Mouse (Mus musculus): ENCODE results near the gene Tmbim7. TPM values are rescaled to one million over a fixed set of nuclear protein-coding genes. Genes with fewer than 3 reads are reported as not detected.
"Not testable (repeated sequence)": the region's sequence is repeated elsewhere in the genome, so short reads cannot be mapped to it uniquely, and the experiment has no call there.

The Tmbim7 gene
- polyA plus RNA-seq, 1 experiment: not detected

GRCm38 (mm10) chr5:3635286-3635685, 15.7 kb upstream of the Tmbim7 start:
- no peaks in the 10 kb centered on the region for H3K9me3 ChIP-seq
- H3K4me1 ChIP-seq: peaks cover 24% of the 10 kb centered on the region
- no peak overlapping the region for H3K4me3 ChIP-seq (replicated peaks)
- H3K36me3 ChIP-seq (replicated peaks; ENCODE audit: low read length): peaks cover 72% of the 10 kb centered on the region
- TF ChIP-seq FLI1 (IDR thresholded peaks at IDR 0.05; ENCODE audit: low read length): no peak
- TF ChIP-seq GATA1 (IDR thresholded peaks at IDR 0.05; ENCODE audit: borderline replicate concordance, low read length): no peak
- H3K27me3 ChIP-seq (replicated peaks): no peaks in the 10 kb centered on the region

DNA sequence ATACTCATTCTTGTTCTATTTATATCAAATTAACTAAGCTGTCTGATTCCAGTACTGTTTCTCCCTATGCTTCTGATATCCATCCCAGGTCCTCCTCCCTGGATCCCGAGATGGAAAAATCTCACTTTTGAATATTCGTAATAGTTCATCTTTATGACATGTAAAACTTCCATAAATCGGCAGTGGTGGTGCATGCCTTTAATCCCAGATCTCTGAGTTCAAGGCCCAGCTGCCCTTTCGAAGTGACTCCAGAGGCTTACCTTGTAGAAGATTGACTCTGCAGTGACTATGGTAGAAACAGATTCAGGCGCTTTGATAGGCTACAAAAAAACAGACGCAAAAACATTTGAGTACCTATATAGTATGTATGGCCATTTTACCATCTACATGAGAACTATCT, 6.4 kb upstream of the Tmbim7 start:
- Histone ChIP-seq H3K9me3 (no peaks in the 10 kb centered on the region), H3K36me3 (replicated peaks; ENCODE audit: low read length) (peaks cover 58% of the 10 kb centered on the region), H3K4me1 (peaks cover 63% of the 10 kb centered on the region), H3K4me3 (replicated peaks) (no peak overlapping the region), H3K27me3 (replicated peaks) (no peaks in the 10 kb centered on the region)
- no peak for TF ChIP-seq FLI1 (IDR thresholded peaks at IDR 0.05; ENCODE audit: low read length)
- TF ChIP-seq GATA1 (IDR thresholded peaks at IDR 0.05; ENCODE audit: borderline replicate concordance, low read length): no peak

DNA sequence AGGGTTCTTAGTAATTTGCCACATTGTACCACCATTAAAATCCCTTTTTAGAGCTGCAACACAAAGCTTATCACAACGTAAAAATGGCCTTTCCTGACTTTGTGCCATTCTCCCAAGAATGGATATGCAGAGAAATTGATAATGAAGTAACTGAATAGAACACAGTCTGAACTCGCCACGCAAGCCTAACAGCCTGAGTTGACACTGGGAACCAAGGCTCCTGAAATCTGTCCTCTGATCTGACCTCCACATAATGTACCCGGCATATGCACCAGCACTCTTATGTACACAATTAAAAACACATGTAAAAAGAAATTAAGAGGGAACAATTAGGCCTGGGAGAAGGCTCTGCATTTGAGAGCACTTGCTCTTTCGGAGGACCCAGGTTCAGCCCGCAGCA, 5.7 kb upstream of the Tmbim7 start:
- TF ChIP-seq FLI1 (IDR thresholded peaks at IDR 0.05; ENCODE audit: low read length) (no peak), GATA1 (IDR thresholded peaks at IDR 0.05; ENCODE audit: borderline replicate concordance, low read length) (no peak)
- H3K36me3 ChIP-seq (replicated peaks; ENCODE audit: low read length): peaks cover 56% of the 10 kb centered on the region
- H3K4me3 ChIP-seq (replicated peaks): peak overlapping the region; percentile 76
- peaks cover 70% of the 10 kb centered on the region for H3K4me1 ChIP-seq
- no peaks in the 10 kb centered on the region for H3K27me3 ChIP-seq (replicated peaks)
- no peaks in the 10 kb centered on the region for H3K9me3 ChIP-seq

DNA sequence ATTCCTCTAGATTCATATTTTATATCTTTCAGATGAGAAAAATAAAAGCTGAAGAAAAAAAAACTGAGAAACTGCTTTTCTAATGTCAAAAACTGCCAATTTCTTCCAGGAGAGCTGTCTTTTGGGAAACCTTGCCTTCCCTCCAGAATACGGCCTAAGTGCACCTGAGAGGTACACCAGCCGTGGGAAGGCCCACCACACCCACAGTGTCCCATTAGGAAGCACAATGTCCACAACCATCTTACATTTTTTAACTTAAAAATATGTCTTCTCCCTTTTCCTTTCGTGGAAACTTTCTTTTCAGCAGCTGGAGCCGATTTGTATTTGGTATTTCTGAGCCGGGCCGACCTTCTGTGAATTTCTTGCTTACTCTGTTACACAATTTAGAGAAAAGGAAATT, 4.4 kb upstream of the Tmbim7 start:
- no peak for TF ChIP-seq GATA1 (IDR thresholded peaks at IDR 0.05; ENCODE audit: borderline replicate concordance, low read length)
- no peak for TF ChIP-seq FLI1 (IDR thresholded peaks at IDR 0.05; ENCODE audit: low read length)
- H3K36me3 ChIP-seq (replicated peaks; ENCODE audit: low read length): peaks cover 44% of the 10 kb centered on the region
- peak overlapping the region; percentile 98 for H3K4me3 ChIP-seq (replicated peaks)
- peaks cover 83% of the 10 kb centered on the region for H3K4me1 ChIP-seq
- H3K27me3 ChIP-seq (replicated peaks): no peaks in the 10 kb centered on the region
- no peaks in the 10 kb centered on the region for H3K9me3 ChIP-seq

GRCm38 (mm10) chr5:3646991-3647707, 3.8 kb upstream of the Tmbim7 start:
- TF ChIP-seq GATA1 (IDR thresholded peaks at IDR 0.05; ENCODE audit: borderline replicate concordance, low read length): no peak
- no peak for TF ChIP-seq FLI1 (IDR thresholded peaks at IDR 0.05; ENCODE audit: low read length)
- Histone ChIP-seq H3K27me3 (replicated peaks) (no peaks in the 10 kb centered on the region), H3K4me1 (peaks cover 83% of the 10 kb centered on the region), H3K36me3 (replicated peaks; ENCODE audit: low read length) (peaks cover 38% of the 10 kb centered on the region), H3K9me3 (no peaks in the 10 kb centered on the region), H3K4me3 (replicated peaks) (peak overlapping the region; percentile 98)

- H3K4me3 ChIP-seq (replicated peaks): peak overlapping the region; percentile 98
- H3K36me3 ChIP-seq (replicated peaks; ENCODE audit: low read length): peaks cover 32% of the 10 kb centered on the region
- H3K9me3 ChIP-seq: no peaks in the 10 kb centered on the region
- H3K27me3 ChIP-seq (replicated peaks): no peaks in the 10 kb centered on the region
- TF ChIP-seq GATA1 (IDR thresholded peaks at IDR 0.05; ENCODE audit: borderline replicate concordance, low read length) (no peak), FLI1 (IDR thresholded peaks at IDR 0.05; ENCODE audit: low read length) (no peak)
- H3K4me1 ChIP-seq: peaks cover 79% of the 10 kb centered on the region
These were observed 3.3 kb upstream of the Tmbim7 start for GRCm38 (mm10) chr5:3647708-3648121.

GRCm38 (mm10) chr5:3648206-3648848, 2.7 kb upstream of the Tmbim7 start:
- no peak for TF ChIP-seq GATA1 (IDR thresholded peaks at IDR 0.05; ENCODE audit: borderline replicate concordance, low read length)
- no peak for TF ChIP-seq FLI1 (IDR thresholded peaks at IDR 0.05; ENCODE audit: low read length)
- Histone ChIP-seq H3K4me1 (peaks cover 75% of the 10 kb centered on the region), H3K36me3 (replicated peaks; ENCODE audit: low read length) (peaks cover 26% of the 10 kb centered on the region), H3K9me3 (no peaks in the 10 kb centered on the region), H3K27me3 (replicated peaks) (no peaks in the 10 kb centered on the region), H3K4me3 (replicated peaks) (peak overlapping the region; percentile 98)

GRCm38 (mm10) chr5:3648849-3649210, 2.2 kb upstream of the Tmbim7 start:
- no peak overlapping the region for H3K4me3 ChIP-seq (replicated peaks)
- peaks cover 21% of the 10 kb centered on the region for H3K36me3 ChIP-seq (replicated peaks; ENCODE audit: low read length)
- H3K27me3 ChIP-seq (replicated peaks): no peaks in the 10 kb centered on the region
- H3K4me1 ChIP-seq: peaks cover 72% of the 10 kb centered on the region
- TF ChIP-seq FLI1 (IDR thresholded peaks at IDR 0.05; ENCODE audit: low read length): no peak
- no peak for TF ChIP-seq GATA1 (IDR thresholded peaks at IDR 0.05; ENCODE audit: borderline replicate concordance, low read length)
- no peaks in the 10 kb centered on the region for H3K9me3 ChIP-seq

GRCm38 (mm10) chr5:3651621-3652020, 640 bp downstream of the Tmbim7 start:
- no peaks in the 10 kb centered on the region for H3K27me3 ChIP-seq (replicated peaks)
- H3K4me1 ChIP-seq: peaks cover 45% of the 10 kb centered on the region
- H3K36me3 ChIP-seq (replicated peaks; ENCODE audit: low read length): no peaks in the 10 kb centered on the region
- H3K9me3 ChIP-seq: no peaks in the 10 kb centered on the region
- H3K4me3 ChIP-seq (replicated peaks): no peak overlapping the region
- TF ChIP-seq GATA1 (IDR thresholded peaks at IDR 0.05; ENCODE audit: borderline replicate concordance, low read length): no peak
- TF ChIP-seq FLI1 (IDR thresholded peaks at IDR 0.05; ENCODE audit: low read length): no peak

DNA sequence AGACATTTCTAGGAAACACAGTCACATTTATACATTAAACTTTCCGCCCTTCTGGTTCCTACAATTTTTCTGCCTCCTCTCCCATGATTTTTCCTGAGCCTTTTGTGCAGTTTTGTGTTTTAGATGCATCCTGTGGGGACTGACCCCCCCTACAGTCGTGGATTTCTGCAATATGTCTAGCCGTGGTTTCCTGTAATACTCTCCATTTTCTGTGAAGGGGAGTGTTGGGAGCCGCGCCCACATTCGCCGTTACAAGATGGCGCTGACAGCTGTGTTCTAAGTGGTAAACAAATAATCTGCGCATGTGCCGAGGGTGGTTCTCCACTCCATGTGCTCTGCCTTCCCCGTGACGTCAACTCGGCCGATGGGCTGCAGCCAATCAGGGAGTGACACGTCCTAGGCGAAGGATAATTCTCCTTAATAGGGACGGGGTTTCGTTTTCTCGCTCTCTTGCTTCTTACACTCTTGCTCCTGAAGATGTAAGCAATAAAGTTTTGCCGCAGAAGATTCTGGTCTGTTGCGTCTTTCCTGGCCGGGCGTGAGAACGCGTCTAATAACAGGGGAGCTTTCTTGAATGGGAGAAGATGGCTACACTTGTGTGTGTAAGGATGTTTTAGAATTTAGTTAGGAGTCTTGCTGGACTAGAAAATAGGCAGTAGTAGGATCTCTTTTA, 2.1 kb downstream of the Tmbim7 start:
- not testable (repeated sequence) for H3K27me3 ChIP-seq (replicated peaks); H3K4me3 ChIP-seq (replicated peaks); H3K36me3 ChIP-seq (replicated peaks; ENCODE audit: low read length); H3K9me3 ChIP-seq
- H3K4me1 ChIP-seq: peaks cover 45% of the 10 kb centered on the region

Data from megakaryocyte, embryonic 14.5 days (primary cell).